Mouse (Mus musculus) olfactory bulb, adult 2 months (tissue): Measurements from ENCODE around the gene Gnb4.

Experiments used
- CTCF ChIP-seq: fragments of 200-500 bp; IDR thresholded peaks from 2 replicates; pipeline ENCODE4 v1.5.1; 2012; ENCODE audit warnings: low read depth, mild to moderate bottlenecking, low read length, moderate library complexity; ENCODE audit not compliant: insufficient read depth
- POLR2A ChIP-seq: fragments of 200-500 bp; IDR thresholded peaks from 2 replicates; pipeline ENCODE4 v1.6.1; 2012; ENCODE audit warnings: mild to moderate bottlenecking, low read depth, low read length, moderate library complexity; ENCODE audit not compliant: insufficient read depth

GRCm38 (mm10) chr3:32649284-32649683, 32.9 kb upstream of the Gnb4 start:
- TF ChIP-seq CTCF = no peak
- TF ChIP-seq POLR2A = no peak
